Mouse (Mus musculus): ENCODE measurements at regions not wholly inside any gene's neighbourhood (a gene's known extent, or its start where the extent isn't known, plus 50 kb on each side); places are given as distances from the start of the nearest gene placed in this dataset.

GRCm38 (mm10) chr19:59646231-59646630, 188.1 kb downstream of the Emx2 start:
- in situ Hi-C loops (cut with MboI, MseI) = loop anchor here (10.0 kb wide), 1 partner anchor 499 kb away; no protein-coding TSS in a partner anchor

- in situ Hi-C loops (cut with MboI, MseI) = loop anchor here (10.0 kb wide), 1 partner anchor 498 kb away; no protein-coding TSS in a partner anchor
These were observed 188.5 kb downstream of the Emx2 start for GRCm38 (mm10) chr19:59646656-59647055.

GRCm38 (mm10) chr19:59649421-59649820, 191.2 kb downstream of the Emx2 start:
- in situ Hi-C loops (cut with MboI, MseI) = loop anchor here (10.0 kb wide), 1 partner anchor 495 kb away; no protein-coding TSS in a partner anchor

GRCm38 (mm10) chr19:59650611-59651329, 192.6 kb downstream of the Emx2 start:
- in situ Hi-C loops (cut with MboI, MseI) = no loop called here

GRCm38 (mm10) chr19:59653631-59654367, 195.6 kb downstream of the Emx2 start:
- in situ Hi-C loops (cut with MboI, MseI) = no loop called here

GRCm38 (mm10) chr19:59655321-59655720, 197.1 kb downstream of the Emx2 start:
- in situ Hi-C loops (cut with MboI, MseI) = no loop called here

- in situ Hi-C loops (cut with MboI, MseI) = no loop called here
These were observed 211.6 kb downstream of the Emx2 start for GRCm38 (mm10) chr19:59669793-59670192.

GRCm38 (mm10) chr19:59673537-59673936, 215.4 kb downstream of the Emx2 start:
- in situ Hi-C loops (cut with MboI, MseI) = no loop called here

- in situ Hi-C loops (cut with MboI, MseI) = no loop called here
These were observed 221.0 kb downstream of the Emx2 start for GRCm38 (mm10) chr19:59679191-59679590.

- in situ Hi-C loops (cut with MboI, MseI) = no loop called here
These were observed 222.2 kb downstream of the Emx2 start for GRCm38 (mm10) chr19:59680356-59680755.

GRCm38 (mm10) chr19:59684292-59684691, 226.1 kb downstream of the Emx2 start:
- in situ Hi-C loops (cut with MboI, MseI) = no loop called here

GRCm38 (mm10) chr19:59685826-59686717, 227.9 kb downstream of the Emx2 start:
- in situ Hi-C loops (cut with MboI, MseI) = no loop called here

GRCm38 (mm10) chr19:59687206-59687605, 229.0 kb downstream of the Emx2 start:
- in situ Hi-C loops (cut with MboI, MseI) = no loop called here

- in situ Hi-C loops (cut with MboI, MseI) = no loop called here
These were observed 229.5 kb downstream of the Emx2 start for GRCm38 (mm10) chr19:59687681-59688080.

- in situ Hi-C loops (cut with MboI, MseI) = no loop called here
These were observed 233.4 kb downstream of the Emx2 start for GRCm38 (mm10) chr19:59691541-59692096.

- in situ Hi-C loops (cut with MboI, MseI) = no loop called here
These were observed 239.5 kb downstream of the Emx2 start for GRCm38 (mm10) chr19:59697628-59698027.

GRCm38 (mm10) chr19:59700187-59700586, 242.0 kb downstream of the Emx2 start:
- in situ Hi-C loops (cut with MboI, MseI) = no loop called here

- in situ Hi-C loops (cut with MboI, MseI) = no loop called here
These were observed 236.3 kb downstream of the Rab11fip2 start for GRCm38 (mm10) chr19:59707106-59707505.

- in situ Hi-C loops (cut with MboI, MseI) = no loop called here
These were observed 234.3 kb downstream of the Rab11fip2 start for GRCm38 (mm10) chr19:59709180-59709579.

GRCm38 (mm10) chr19:59715086-59715485, 228.4 kb downstream of the Rab11fip2 start:
- in situ Hi-C loops (cut with MboI, MseI) = no loop called here

- in situ Hi-C loops (cut with MboI, MseI) = no loop called here
These were observed 225.5 kb downstream of the Rab11fip2 start for GRCm38 (mm10) chr19:59717813-59718483.

Measured in regulatory T cell (primary cell).